Mouse (Mus musculus) kidney, postnatal 14 days (tissue): ENCODE results near the gene Eif3c.

Source experiments
- DNase-seq: peaks from one replicate; pipeline ENCODE4 v3.0.0; 2022; ENCODE audit warnings: mixed read lengths

Gene Eif3c

GRCm38 (mm10) chr7:126545631-126546030, 20.6 kb downstream of the Eif3c start:
- no peak for DNase-seq

- DNase-seq: no peak
Measured at GRCm38 (mm10) chr7:126541661-126542060, 24.6 kb downstream of the Eif3c start.

DNA sequence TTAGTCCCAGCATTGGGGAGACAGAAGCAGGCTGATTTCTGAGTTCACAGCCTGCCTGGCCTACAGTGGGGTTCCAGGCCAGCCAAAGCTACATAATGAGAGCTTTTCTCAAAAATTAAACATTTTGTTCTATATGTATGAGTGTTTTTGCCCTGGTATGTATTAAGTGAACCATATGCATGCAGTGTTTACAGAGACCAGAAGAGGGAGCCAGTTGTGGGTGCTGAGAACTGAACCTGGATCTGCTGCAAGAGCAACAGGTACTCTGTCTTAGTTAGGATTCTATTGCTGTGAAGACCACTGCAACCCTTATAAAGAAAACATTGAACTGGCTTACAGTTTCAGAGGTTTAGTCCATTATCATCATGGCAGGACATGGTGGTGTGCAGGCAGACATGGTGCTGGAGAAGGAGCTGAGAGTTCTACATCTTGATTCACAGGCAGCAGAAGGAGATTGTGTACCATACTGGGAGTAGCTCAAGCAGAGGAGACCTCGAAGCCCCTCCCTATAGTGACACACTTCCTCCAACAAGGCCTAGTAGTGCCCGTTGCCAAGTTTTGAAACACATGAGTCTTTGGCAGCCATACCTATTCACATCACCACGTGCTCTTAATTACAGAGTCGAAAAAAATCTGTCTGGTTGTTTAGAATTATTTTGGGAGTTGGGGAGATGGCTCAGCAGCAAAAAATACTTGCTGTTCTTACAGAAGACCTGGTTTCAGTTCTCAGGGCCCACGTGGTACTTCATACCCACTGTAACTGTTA, 28.2 kb downstream of the Eif3c start:
- DNase-seq: peak; percentile 29

DNA sequence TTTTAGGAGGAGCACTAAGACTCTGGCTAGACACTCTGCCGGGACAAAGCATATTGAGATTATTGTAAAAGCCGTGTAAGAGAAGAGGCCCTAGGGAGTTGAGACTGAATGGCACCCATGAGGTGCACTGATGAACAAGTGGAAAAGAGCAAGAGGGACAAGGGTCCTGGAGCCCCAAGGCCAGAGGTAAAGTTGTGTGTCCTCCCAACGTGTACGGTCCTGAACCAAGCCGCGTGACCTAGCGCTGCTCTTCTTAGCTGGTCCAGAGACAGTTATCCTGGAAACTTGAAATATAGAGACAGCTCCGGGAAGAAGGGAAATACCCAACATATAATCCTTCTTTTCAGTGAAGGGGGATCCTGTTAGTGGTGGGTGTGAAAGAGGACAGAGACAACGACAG, 29.7 kb downstream of the Eif3c start:
- DNase-seq: no peak

DNA sequence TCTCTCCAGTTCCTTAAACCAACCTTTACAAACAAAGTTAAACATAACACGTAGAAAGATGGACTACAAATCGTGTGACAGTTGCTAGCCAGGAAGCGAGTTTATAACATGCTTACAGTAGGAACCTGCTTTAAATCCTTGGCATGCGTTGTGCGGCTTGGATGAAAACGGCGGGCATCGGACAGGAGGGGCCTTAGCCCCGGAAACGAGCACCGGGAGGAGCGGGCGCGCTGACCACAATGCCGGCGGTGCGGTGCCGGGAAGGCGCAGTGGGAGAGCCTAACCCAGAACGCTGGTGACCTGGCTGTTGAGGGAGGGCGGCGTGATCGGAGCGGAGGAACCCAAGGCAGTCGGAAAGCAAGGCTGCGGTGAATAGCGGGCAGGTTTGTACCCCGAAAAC, 30.4 kb downstream of the Eif3c start:
- peak; percentile 18 for DNase-seq

DNA sequence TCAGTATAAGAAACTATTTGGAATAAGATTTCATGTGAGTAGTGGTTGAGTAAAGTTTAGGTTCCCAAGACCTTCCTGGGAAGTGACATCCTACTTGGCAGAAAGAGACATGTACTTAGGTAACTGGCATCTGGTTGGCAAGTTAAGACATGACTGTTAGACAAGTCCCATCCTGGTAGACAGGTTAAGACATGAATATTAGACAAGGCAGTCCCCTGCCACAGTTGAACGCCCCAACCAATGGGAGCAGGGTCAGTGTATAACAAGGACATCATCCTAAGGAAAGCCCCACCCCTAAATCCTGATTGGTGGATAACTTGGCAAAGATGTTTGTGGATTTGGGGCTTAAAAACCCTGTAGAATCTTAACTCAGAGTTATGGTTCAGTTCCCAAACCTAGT, 32.8 kb downstream of the Eif3c start:
- DNase-seq: no peak

GRCm38 (mm10) chr7:126528166-126528577, 38.0 kb downstream of the Eif3c start:
- DNase-seq: peak; percentile 60

GRCm38 (mm10) chr7:126523316-126523715, 42.9 kb downstream of the Eif3c start:
- no peak for DNase-seq

DNA sequence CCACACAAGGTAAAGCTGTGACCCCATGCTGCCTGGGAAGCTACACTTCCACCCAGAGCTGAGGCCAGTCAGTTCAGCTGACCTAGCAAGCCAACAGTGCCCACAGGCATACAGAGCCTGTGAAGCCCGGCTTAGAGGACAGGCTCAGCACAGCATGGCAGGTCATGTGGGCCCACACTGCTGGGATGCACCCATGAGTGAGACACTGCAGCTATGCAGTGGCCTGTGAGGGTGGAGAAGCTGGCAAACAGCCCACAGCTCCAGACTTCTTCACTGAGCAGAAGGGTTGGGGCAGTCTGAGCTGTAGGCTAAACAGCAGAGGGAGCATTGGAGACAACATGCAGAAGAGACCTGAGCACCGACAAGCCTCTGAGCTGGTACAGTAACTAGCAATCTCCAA, 46.7 kb downstream of the Eif3c start:
- peak; percentile 57 for DNase-seq

DNA sequence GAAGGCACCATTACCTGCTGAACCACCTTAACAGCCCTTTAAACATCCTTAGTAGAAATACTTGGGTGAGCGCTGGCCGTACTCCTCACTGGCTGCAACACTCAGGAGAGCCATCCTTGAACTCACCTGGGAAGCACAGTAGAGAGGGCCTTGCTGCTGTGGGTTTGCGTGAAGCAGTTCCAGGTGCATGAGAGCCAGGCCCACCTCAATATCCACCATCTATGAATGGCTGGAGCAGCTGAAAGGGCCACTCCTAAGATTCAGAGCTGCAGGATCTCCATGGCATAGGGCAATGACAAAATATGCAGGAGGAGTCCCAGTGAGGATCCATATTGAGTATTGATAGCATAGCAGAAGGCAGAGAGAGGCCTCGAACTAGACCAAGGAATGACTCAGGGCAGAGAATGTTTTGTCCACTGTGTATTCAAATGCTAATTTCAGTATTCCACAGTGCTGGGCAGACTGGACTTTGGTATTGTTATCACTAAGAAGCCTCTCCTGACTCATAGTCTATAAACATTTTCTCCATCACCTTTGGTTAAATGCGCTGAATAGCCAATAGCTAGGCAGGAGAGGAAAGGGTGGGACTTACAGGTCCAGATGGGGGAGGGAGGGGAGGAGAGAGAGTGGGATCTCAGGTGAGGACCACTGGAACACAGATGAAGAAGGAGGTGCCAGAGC, 47.8 kb downstream of the Eif3c start:
- DNase-seq: no peak

- DNase-seq: no peak
Measured at GRCm38 (mm10) chr7:126511287-126511686, 54.9 kb downstream of the Eif3c start.

- DNase-seq: no peak
Measured at GRCm38 (mm10) chr7:126507126-126507778, 59.0 kb downstream of the Eif3c start.

DNA sequence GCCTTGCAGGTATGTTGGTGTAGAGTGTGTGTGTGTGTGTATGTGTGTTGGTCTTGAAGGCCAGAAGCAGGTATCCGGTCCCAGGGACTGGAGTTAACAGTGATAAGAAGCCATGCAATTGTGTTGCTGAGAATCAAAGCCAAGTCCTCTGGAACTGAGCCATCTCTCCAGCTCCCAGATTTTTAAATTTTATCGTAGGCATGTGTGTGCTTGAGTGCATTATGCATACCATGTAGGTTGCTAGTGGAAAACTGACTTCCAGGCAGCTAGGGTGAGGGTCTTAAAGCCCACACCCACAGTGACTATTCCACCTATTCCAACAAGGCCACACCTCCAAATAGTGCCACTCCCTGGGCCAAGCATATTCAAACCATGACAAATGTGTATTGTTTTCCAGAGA, 61.3 kb downstream of the Eif3c start:
- no peak for DNase-seq

- peak; percentile 100 for DNase-seq
Measured at GRCm38 (mm10) chr7:126503273-126503878, 62.8 kb downstream of the Eif3c start, which contains the start of gene Atxn2l. Gene Atxn2l, minus strand, starts transcription at chr7:126503437.

GRCm38 (mm10) chr7:126502751-126503150, 63.5 kb downstream of the Eif3c start:
- no peak for DNase-seq

DNA sequence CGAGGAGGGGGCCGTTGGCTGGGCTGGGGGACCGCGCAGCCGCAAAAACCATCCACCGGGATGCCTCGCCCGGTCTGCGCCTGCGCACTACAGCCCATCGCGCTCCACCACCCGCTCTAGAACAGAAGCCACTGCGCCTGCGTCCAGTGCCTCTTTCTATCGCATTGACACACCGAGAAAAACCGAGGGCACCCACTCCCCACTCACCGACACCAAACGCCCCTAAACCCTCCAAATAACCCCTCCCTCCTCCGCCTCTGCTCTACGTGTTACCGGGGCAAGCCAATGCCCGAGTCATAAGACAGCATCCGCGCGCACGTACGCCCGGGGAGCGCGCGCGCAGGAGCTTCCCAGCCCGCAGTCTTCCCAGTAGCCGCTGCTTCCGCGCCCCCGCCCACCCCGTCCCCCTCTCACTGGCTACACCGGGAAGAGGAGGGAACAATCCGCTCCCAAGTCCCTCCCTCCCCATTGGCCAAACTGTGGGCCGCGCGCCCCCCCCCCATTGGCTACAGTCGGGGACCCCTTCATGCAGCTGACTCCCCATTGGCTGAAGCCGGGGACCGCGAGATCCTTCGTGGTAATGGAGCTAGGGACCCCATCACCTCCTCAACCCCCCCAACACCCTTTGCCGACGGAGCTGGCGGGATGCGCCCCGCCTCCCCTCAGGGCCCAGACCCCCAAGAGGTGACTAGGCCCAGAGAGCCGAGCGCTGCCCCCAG, 64.0 kb downstream of the Eif3c start:
- DNase-seq: peak; percentile 95

- DNase-seq: no peak
Measured at GRCm38 (mm10) chr7:126501684-126502022, 64.6 kb downstream of the Eif3c start.

GRCm38 (mm10) chr7:126499416-126499815, 66.8 kb downstream of the Eif3c start:
- DNase-seq: no peak

DNA sequence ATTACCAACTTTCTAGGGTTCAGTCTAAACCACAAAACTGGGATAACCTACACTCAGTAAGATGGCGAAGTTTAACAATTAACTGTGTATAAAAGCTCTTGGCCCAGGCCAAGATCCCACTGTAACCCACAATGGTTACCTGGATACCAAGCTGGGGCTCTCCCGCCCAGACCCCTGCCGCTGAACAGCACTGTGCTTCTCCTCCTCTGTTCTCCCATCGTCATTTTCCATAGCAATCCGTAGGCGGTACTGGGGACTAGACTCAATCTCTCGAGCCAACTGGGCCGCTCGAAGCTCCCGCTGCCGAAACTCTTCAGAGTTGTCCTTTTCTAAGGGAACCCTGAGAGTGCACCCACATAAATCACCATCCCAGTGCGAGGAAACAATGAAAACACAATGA, 68.2 kb downstream of the Eif3c start:
- DNase-seq: no peak

GRCm38 (mm10) chr7:126496475-126496874, 69.7 kb downstream of the Eif3c start:
- no peak for DNase-seq
